Mouse (Mus musculus): Measurements from ENCODE around the gene Ccdc106. TPM values are rescaled to one million over a fixed set of nuclear protein-coding genes. Genes with fewer than 3 reads are reported as not detected.

The Ccdc106 gene
- polyA plus RNA-seq, 1 experiment from 2014 or later, result 6.4 TPM

GRCm38 (mm10) chr7:5087886-5088285, 67.5 kb downstream of the Ccdc106 start:
- no peak overlapping the region for H3K4me2 ChIP-seq (ENCODE audit: low read depth)
- H3K27me3 ChIP-seq (ENCODE audit: control insufficient read depth, insufficient read depth, low read length), result no peaks in the 10 kb centered on the region
- ATAC-seq (ENCODE audit: insufficient read depth, low FRiP score, low TSS enrichment), result no peak
- DNase-seq (ENCODE audit: low spot score), result no peak
- peaks cover 7% of the 10 kb centered on the region for H3K36me3 ChIP-seq (ENCODE audit: control insufficient read depth, insufficient read depth, low read length)
- no peak overlapping the region for H3K9ac ChIP-seq (ENCODE audit: low read length)
- H3K9me3 ChIP-seq (ENCODE audit: control insufficient read depth, low read length), result 0 out of 2 replicates have a peak, but pooled peaks cover 2% of the 10 kb centered on the region
- H3K4me1 ChIP-seq (ENCODE audit: control insufficient read depth, insufficient read depth, low read length), result no peaks in the 10 kb centered on the region
- no peak overlapping the region for H3K4me3 ChIP-seq (ENCODE audit: low read depth, low read length)
- 87% methylated on average over 4 of the region's 4 CpGs for WGBS
- no peak overlapping the region for H3K27ac ChIP-seq (ENCODE audit: low read depth, low read length)

- 96% methylated on average over 15 of the region's 15 CpGs for WGBS
- Histone ChIP-seq H3K4me3 (ENCODE audit: low read depth, low read length) (no peak overlapping the region), H3K27ac (ENCODE audit: low read depth, low read length) (no peak overlapping the region), H3K4me2 (ENCODE audit: low read depth) (no peak overlapping the region), H3K9ac (ENCODE audit: low read length) (no peak overlapping the region), H3K9me3 (ENCODE audit: control insufficient read depth, low read length) (0 out of 2 replicates have a peak, but pooled peaks cover 2% of the 10 kb centered on the region), H3K4me1 (ENCODE audit: control insufficient read depth, insufficient read depth, low read length) (no peaks in the 10 kb centered on the region), H3K36me3 (ENCODE audit: control insufficient read depth, insufficient read depth, low read length) (peaks cover 12% of the 10 kb centered on the region), H3K27me3 (ENCODE audit: control insufficient read depth, insufficient read depth, low read length) (no peaks in the 10 kb centered on the region)
- no peak for DNase-seq (ENCODE audit: low spot score)
- no peak for ATAC-seq (ENCODE audit: insufficient read depth, low FRiP score, low TSS enrichment)
These were observed 69.5 kb downstream of the Ccdc106 start for GRCm38 (mm10) chr7:5089853-5090252.

GRCm38 (mm10) chr7:5091008-5091728, 70.8 kb downstream of the Ccdc106 start:
- no peak overlapping the region for H3K27ac ChIP-seq (ENCODE audit: low read depth, low read length)
- H3K36me3 ChIP-seq (ENCODE audit: control insufficient read depth, insufficient read depth, low read length), result peaks cover 19% of the 10 kb centered on the region
- no peaks in the 10 kb centered on the region for H3K27me3 ChIP-seq (ENCODE audit: control insufficient read depth, insufficient read depth, low read length)
- H3K9ac ChIP-seq (ENCODE audit: low read length), result no peak overlapping the region
- ATAC-seq (ENCODE audit: insufficient read depth, low FRiP score, low TSS enrichment), result no peak
- H3K4me1 ChIP-seq (ENCODE audit: control insufficient read depth, insufficient read depth, low read length), result no peaks in the 10 kb centered on the region
- WGBS, result 90% methylated on average over 15 of the region's 15 CpGs
- no peak overlapping the region for H3K4me2 ChIP-seq (ENCODE audit: low read depth)
- no peak overlapping the region for H3K4me3 ChIP-seq (ENCODE audit: low read depth, low read length)
- H3K9me3 ChIP-seq (ENCODE audit: control insufficient read depth, low read length), result 0 out of 2 replicates have a peak, but pooled peaks cover 2% of the 10 kb centered on the region
- no peak for DNase-seq (ENCODE audit: low spot score)

DNA sequence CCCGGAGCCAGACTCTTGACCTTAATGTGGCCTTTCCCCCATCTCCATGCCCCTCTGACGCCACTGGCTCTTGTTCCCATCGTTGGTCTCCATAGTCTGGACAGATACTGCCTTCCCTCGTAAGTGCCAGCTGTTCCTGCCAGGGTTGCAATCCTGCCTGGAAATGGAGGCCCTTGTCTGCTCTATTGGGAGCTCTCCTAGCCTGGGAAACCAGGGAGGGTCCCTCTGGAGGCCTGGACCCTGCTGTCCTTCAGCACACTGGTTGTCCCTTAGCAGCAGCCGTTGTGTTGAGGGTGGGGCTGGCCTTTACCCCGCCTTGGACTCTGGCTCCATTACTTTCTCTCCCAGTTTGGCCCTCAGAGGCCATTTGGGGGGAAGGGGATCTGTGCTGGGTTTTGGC, 72.0 kb downstream of the Ccdc106 start:
- Histone ChIP-seq H3K27ac (ENCODE audit: low read depth, low read length) (no peak overlapping the region), H3K9ac (ENCODE audit: low read length) (no peak overlapping the region), H3K36me3 (ENCODE audit: control insufficient read depth, insufficient read depth, low read length) (peaks cover 20% of the 10 kb centered on the region), H3K4me3 (ENCODE audit: low read depth, low read length) (no peak overlapping the region), H3K4me1 (ENCODE audit: control insufficient read depth, insufficient read depth, low read length) (no peaks in the 10 kb centered on the region), H3K27me3 (ENCODE audit: control insufficient read depth, insufficient read depth, low read length) (no peaks in the 10 kb centered on the region), H3K4me2 (ENCODE audit: low read depth) (no peak overlapping the region), H3K9me3 (ENCODE audit: control insufficient read depth, low read length) (0 out of 2 replicates have a peak, but pooled peaks cover 2% of the 10 kb centered on the region)
- DNase-seq (ENCODE audit: low spot score), result no peak
- no peak for ATAC-seq (ENCODE audit: insufficient read depth, low FRiP score, low TSS enrichment)
- 82% methylated on average over 6 of the region's 6 CpGs for WGBS

GRCm38 (mm10) chr7:5092831-5093510, 72.6 kb downstream of the Ccdc106 start:
- 0 out of 2 replicates have a peak, but pooled peaks cover 2% of the 10 kb centered on the region for H3K9me3 ChIP-seq (ENCODE audit: control insufficient read depth, low read length)
- ATAC-seq (ENCODE audit: insufficient read depth, low FRiP score, low TSS enrichment) (no peak), DNase-seq (ENCODE audit: low spot score) (no peak)
- no peak overlapping the region for H3K9ac ChIP-seq (ENCODE audit: low read length)
- WGBS, result 84% methylated on average over 21 of the region's 21 CpGs
- no peak overlapping the region for H3K27ac ChIP-seq (ENCODE audit: low read depth, low read length)
- no peak overlapping the region for H3K4me3 ChIP-seq (ENCODE audit: low read depth, low read length)
- no peaks in the 10 kb centered on the region for H3K27me3 ChIP-seq (ENCODE audit: control insufficient read depth, insufficient read depth, low read length)
- peaks cover 26% of the 10 kb centered on the region for H3K36me3 ChIP-seq (ENCODE audit: control insufficient read depth, insufficient read depth, low read length)
- H3K4me2 ChIP-seq (ENCODE audit: low read depth), result no peak overlapping the region
- no peaks in the 10 kb centered on the region for H3K4me1 ChIP-seq (ENCODE audit: control insufficient read depth, insufficient read depth, low read length)

DNA sequence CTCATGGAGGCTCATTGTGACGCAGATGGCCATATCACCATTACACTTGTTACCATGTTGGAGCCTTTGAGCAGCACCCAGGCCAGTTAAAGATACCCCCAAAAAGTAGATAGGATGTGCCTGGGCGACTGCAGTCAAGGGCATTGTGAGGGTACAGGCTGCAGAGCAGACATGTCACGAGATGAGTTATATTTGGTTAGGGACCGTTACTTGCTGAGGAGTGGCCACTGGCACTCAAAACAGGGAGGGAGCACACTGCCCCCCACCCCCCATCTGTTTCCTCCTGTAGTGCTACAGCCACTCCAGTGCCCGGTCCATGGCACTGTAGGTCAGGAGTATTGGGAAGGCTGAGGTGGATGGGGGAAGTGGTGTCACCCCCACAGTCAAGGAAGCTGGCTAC, 78.4 kb downstream of the Ccdc106 start:
- WGBS, result 90% methylated on average over 5 of the region's 5 CpGs
- H3K9me3 ChIP-seq (ENCODE audit: control insufficient read depth, low read length), result no peaks in the 10 kb centered on the region
- peaks cover 28% of the 10 kb centered on the region for H3K36me3 ChIP-seq (ENCODE audit: control insufficient read depth, insufficient read depth, low read length)
- no peak for DNase-seq (ENCODE audit: low spot score)
- H3K27me3 ChIP-seq (ENCODE audit: control insufficient read depth, insufficient read depth, low read length), result no peaks in the 10 kb centered on the region
- no peak overlapping the region for H3K9ac ChIP-seq (ENCODE audit: low read length)
- no peak overlapping the region for H3K4me3 ChIP-seq (ENCODE audit: low read depth, low read length)
- no peak for ATAC-seq (ENCODE audit: insufficient read depth, low FRiP score, low TSS enrichment)
- H3K27ac ChIP-seq (ENCODE audit: low read depth, low read length), result no peak overlapping the region
- no peak overlapping the region for H3K4me2 ChIP-seq (ENCODE audit: low read depth)
- H3K4me1 ChIP-seq (ENCODE audit: control insufficient read depth, insufficient read depth, low read length), result no peaks in the 10 kb centered on the region

- Histone ChIP-seq H3K4me1 (ENCODE audit: control insufficient read depth, insufficient read depth, low read length) (no peaks in the 10 kb centered on the region), H3K4me2 (ENCODE audit: low read depth) (no peak overlapping the region), H3K27ac (ENCODE audit: low read depth, low read length) (no peak overlapping the region), H3K27me3 (ENCODE audit: control insufficient read depth, insufficient read depth, low read length) (no peaks in the 10 kb centered on the region), H3K9me3 (ENCODE audit: control insufficient read depth, low read length) (no peaks in the 10 kb centered on the region), H3K9ac (ENCODE audit: low read length) (no peak overlapping the region), H3K36me3 (ENCODE audit: control insufficient read depth, insufficient read depth, low read length) (peaks cover 22% of the 10 kb centered on the region), H3K4me3 (ENCODE audit: low read depth, low read length) (no peak overlapping the region)
- ATAC-seq (ENCODE audit: insufficient read depth, low FRiP score, low TSS enrichment) (no peak), DNase-seq (ENCODE audit: low spot score) (no peak)
- 88% methylated on average over 3 of the region's 3 CpGs for WGBS
These were observed 79.4 kb downstream of the Ccdc106 start for GRCm38 (mm10) chr7:5099796-5100195.

GRCm38 (mm10) chr7:5101066-5101663, 80.8 kb downstream of the Ccdc106 start:
- H3K9me3 ChIP-seq (ENCODE audit: control insufficient read depth, low read length), result no peaks in the 10 kb centered on the region
- peaks cover 11% of the 10 kb centered on the region for H3K36me3 ChIP-seq (ENCODE audit: control insufficient read depth, insufficient read depth, low read length)
- no peaks in the 10 kb centered on the region for H3K4me1 ChIP-seq (ENCODE audit: control insufficient read depth, insufficient read depth, low read length)
- H3K27ac ChIP-seq (ENCODE audit: low read depth, low read length), result no peak overlapping the region
- 85% methylated on average over 10 of the region's 10 CpGs for WGBS
- ATAC-seq (ENCODE audit: insufficient read depth, low FRiP score, low TSS enrichment), result no peak
- no peak overlapping the region for H3K9ac ChIP-seq (ENCODE audit: low read length)
- H3K4me3 ChIP-seq (ENCODE audit: low read depth, low read length), result no peak overlapping the region
- no peaks in the 10 kb centered on the region for H3K27me3 ChIP-seq (ENCODE audit: control insufficient read depth, insufficient read depth, low read length)
- DNase-seq (ENCODE audit: low spot score), result no peak
- H3K4me2 ChIP-seq (ENCODE audit: low read depth), result no peak overlapping the region

All from neural tube, embryonic 11.5 days (tissue).